7 mouse cellular contexts compared by ENCODE assay signal in genomic region chr19:53762749-53763438, GRCm38 (mm10).
DNase-seq lines count a peak whose midpoint lies in the region; TF ChIP-seq lines count a peak whose summit lies in the region.

No protein-coding gene starts in this region.

- no peak overlapping the region for H3K9ac ChIP-seq in CH12.LX (ENCODE audit: insufficient read depth, low read depth)

- TF ChIP-seq RAD21 in CH12.LX (IDR thresholded peaks at IDR 0.05; ENCODE audit: low read depth, low read length), result peak; percentile 80

- peak; percentile 6 to 87; a peak in 2 of 4 replicates for TF ChIP-seq CTCF in CH12.LX (conservative IDR thresholded peaks at IDR 0.05 in 1 of 2, IDR thresholded peaks at IDR 0.05 in 1 of 2; ENCODE audit: low read depth in 2 of 2, low read length in 2 of 2)

- peaks cover 0 to 13% of the 10 kb centered on the region in 2 experiments for H3K4me1 ChIP-seq in CH12.LX (ENCODE audit: control insufficient read depth in 1 of 2, insufficient read depth in 2 of 2)

- TF ChIP-seq EP300 in CH12.LX (IDR thresholded peaks at IDR 0.05; ENCODE audit: low read length), result peak; percentile 34

- H3K9me3 ChIP-seq in CH12.LX (replicated peaks; ENCODE audit: low read length), result peaks cover 7% of the 10 kb centered on the region

- no peaks in the 10 kb centered on the region for H3K36me3 ChIP-seq in CH12.LX (replicated peaks in 1 of 2; ENCODE audit: control insufficient read depth in 1 of 2, insufficient read depth in 1 of 2, low read length in 1 of 2)

- no peak for TF ChIP-seq POLR2A in CH12.LX (IDR thresholded peaks at IDR 0.05; ENCODE audit: low read depth, low read length)

- in situ Hi-C loops in CH12.LX (cut with MboI; ENCODE audit: low pct_ligation_motif_present, low pct_unique_long_range_greater_than_20kb, low sequenced_read_pairs), result loop anchor here (25.0 kb wide), 1 partner anchor 376 kb away; the partner anchor contains the start of gene Smndc1

- no peaks in the 10 kb centered on the region for H3K27me3 ChIP-seq in CH12.LX (replicated peaks)

- DNase-seq in kidney, postnatal 10 days, result peak; percentile 34
- no peak for DNase-seq in kidney, adult 9 months
- DNase-seq in CH12.LX (ENCODE audit: extremely low read depth) (peak; percentile 72), MEL-GATA-1-ER (ENCODE audit: extremely low read depth, low read depth) (peak; percentile 71)
- peak; percentile 30 for DNase-seq in kidney, postnatal 14 days
- DNase-seq in urinary bladder, postnatal 36 days (ENCODE audit: low spot score in 2 of 2), result no peak
- no peak for DNase-seq in left cerebral cortex, adult 8-10 months (ENCODE audit: low spot score in 2 of 2)

- peak overlapping the region; percentile 57; the same call in 1 of the 2 replicates for H3K4me2 ChIP-seq in CH12.LX (ENCODE audit: insufficient read depth, low read depth, poor library complexity, severe bottlenecking)

- H3K27ac ChIP-seq in CH12.LX (ENCODE audit: insufficient read depth, low read depth), result no peak overlapping the region

- dilution Hi-C loops in CH12.LX (cut with MboI; ENCODE audit: extremely low pct_ligation_motif_present, extremely low pct_unique_long_range_greater_than_20kb, low sequenced_read_pairs), result no loop called here

- H3K79me2 ChIP-seq in CH12.LX (replicated peaks; ENCODE audit: control insufficient read depth, extremely low read depth, insufficient read depth, poor library complexity, severe bottlenecking), result no peaks in the 10 kb centered on the region

- no peak overlapping the region for H3K4me3 ChIP-seq in CH12.LX (replicated peaks in 1 of 3; ENCODE audit: low read depth in 2 of 3, low read length in 2 of 3, poor library complexity in 1 of 3)

TF ChIP-seq in CH12.LX, 34 proteins besides CTCF, POLR2A, EP300 and RAD21:
- TF ChIP-seq MAFK (IDR thresholded peaks at IDR 0.05; ENCODE audit: insufficient replicate concordance, low read length) (0 out of 2 replicates have a peak, but pooled peaks have one; percentile 21), SIN3A (IDR thresholded peaks at IDR 0.05; ENCODE audit: low read length) (no peak), SMC3 (IDR thresholded peaks at IDR 0.05; ENCODE audit: low read depth, low read length) (peak; percentile 78), IRF4 (IDR thresholded peaks at IDR 0.05; ENCODE audit: low read depth, low read length) (peak; percentile 71)
TF ChIP-seq in CH12.LX: peak in this region for 3.

Comparison
In these comparisons a context has a peak if more than half of its experiments do, and no peak if none do; other contexts are left out.
1. DNase-seq: peak in kidney, postnatal 10 days (single experiment), CH12.LX (single experiment), MEL-GATA-1-ER (single experiment) and kidney, postnatal 14 days (single experiment); none in kidney, adult 9 months (single experiment), urinary bladder, postnatal 36 days (0 of 2) and left cerebral cortex, adult 8-10 months (0 of 2).